23 mouse cellular contexts compared by ENCODE assay signal in genomic region chr5:88616988-88617387, GRCm38 (mm10).
"Had no signal": no experiment of that assay in that cellular context is flagged by ENCODE, and none has a peak within 500 bp of the region (broad histone marks: within the 10 kb centered on the region; RNA-seq: fewer than 3 reads in every experiment).

No protein-coding gene starts in this region.

- H3K4me1 ChIP-seq: heart, embryonic 10.5 days; heart, embryonic 12.5 days; hindbrain, embryonic 13.5 days; hindbrain, embryonic 15.5 days; kidney, embryonic 15.5 days; limb, embryonic 10.5 days; limb, embryonic 12.5 days had no signal

- ATAC-seq: hindbrain, postnatal 0 days; intestine, embryonic 16.5 days had no signal

- H3K27me3 ChIP-seq: heart, embryonic 12.5 days; hindbrain, embryonic 13.5 days; hindbrain, embryonic 15.5 days; kidney, embryonic 15.5 days; limb, embryonic 12.5 days had no signal

- H3K27ac ChIP-seq: heart, embryonic 10.5 days; hindbrain, embryonic 13.5 days; hindbrain, embryonic 15.5 days; hindbrain, postnatal 0 days; kidney, embryonic 15.5 days; kidney, postnatal 0 days; layer of hippocampus, adult 2 months; left cerebral cortex, adult 2 months; limb, embryonic 10.5 days; limb, embryonic 12.5 days had no signal

- H3K4me3 ChIP-seq: heart, embryonic 10.5 days; heart, embryonic 12.5 days; hindbrain, embryonic 13.5 days; hindbrain, embryonic 15.5 days; kidney, embryonic 15.5 days; layer of hippocampus, adult 2 months; left cerebral cortex, adult 2 months; limb, embryonic 10.5 days; limb, embryonic 12.5 days had no signal

- H3K4me2 ChIP-seq: heart, embryonic 12.5 days; hindbrain, embryonic 13.5 days; hindbrain, embryonic 15.5 days; kidney, embryonic 15.5 days; limb, embryonic 12.5 days had no signal

- H3K9ac ChIP-seq: heart, embryonic 12.5 days; hindbrain, embryonic 13.5 days; hindbrain, embryonic 15.5 days; kidney, embryonic 15.5 days; limb, embryonic 12.5 days had no signal

- DNase-seq: gastrocnemius, postnatal 14 days; gastrocnemius, postnatal 36 days; heart, adult 18-20 months; heart, postnatal 10 days; heart, postnatal 36 days; kidney, adult 11 months; kidney, adult 2 months; kidney, adult 9 months; kidney, postnatal 14 days; kidney, postnatal 36 days; liver had no signal

- H3K9me3 ChIP-seq: heart, embryonic 10.5 days; heart, embryonic 12.5 days; hindbrain, embryonic 13.5 days; hindbrain, embryonic 15.5 days; kidney, embryonic 15.5 days; limb, embryonic 10.5 days; limb, embryonic 12.5 days had no signal
